Mouse (Mus musculus) forebrain, embryonic 12.5 days (tissue): ENCODE measurements at regions not wholly inside any gene's neighbourhood (a gene's known extent, or its start where the extent isn't known, plus 50 kb on each side); places are given as distances from the start of the nearest gene placed in this dataset.

ENCODE experiments used
- ATAC-seq: fragments of 200-750 bp; cut with Nextera tagmentation; 2 replicates; pipeline ENCODE4 v1.8.0; 2017; ENCODE audit warnings: moderate TSS enrichment; ENCODE audit not compliant: low FRiP score
- H3K27ac ChIP-seq: fragments of 300-500 bp; sonication (generic); 2 replicates; pipeline ENCODE4 v1.5.1; 2016; ENCODE audit warnings: mild to moderate bottlenecking
- H3K27me3 ChIP-seq: fragments of 300-500 bp; sonication (generic); 2 replicates; pipeline ENCODE4 v1.6.1; 2016; ENCODE audit warnings: mild to moderate bottlenecking
- H3K36me3 ChIP-seq: fragments of 300-500 bp; sonication (generic); replicated peaks from 2 replicates; pipeline ENCODE4 v1.6.1; 2016; ENCODE audit warnings: mild to moderate bottlenecking
- H3K4me1 ChIP-seq: fragments of 300-500 bp; sonication (generic); 2 replicates; pipeline ENCODE4 v1.6.1; 2016
- H3K4me2 ChIP-seq: fragments of 300-500 bp; sonication (generic); 2 replicates; pipeline ENCODE4 v1.6.1; 2016; ENCODE audit warnings: mild to moderate bottlenecking, moderate library complexity
- H3K4me3 ChIP-seq: fragments of 300-500 bp; sonication (generic); replicated peaks from 2 replicates; pipeline ENCODE4 v1.5.1; 2016; ENCODE audit warnings: mild to moderate bottlenecking
- H3K9ac ChIP-seq: fragments of 300-500 bp; sonication (generic); 2 replicates; pipeline ENCODE4 v1.6.1; 2016; ENCODE audit warnings: mild to moderate bottlenecking
- H3K9me3 ChIP-seq: fragments of 300-500 bp; sonication (generic); 2 replicates; pipeline ENCODE4 v1.6.1; 2016
- WGBS: fragments of 180-500 bp; shearing (Covaris S2); methylation state at CpG from one replicate; pipeline ENCODE4 v1.1.7; 2016; 5-methylcytosine and 5-hydroxymethylcytosine counted together

GRCm38 (mm10) chr7:119384670-119385241 is 74.3 kb downstream of the Gp2 start:
- no peak for ATAC-seq
- H3K9me3 ChIP-seq, result no peaks in the 10 kb centered on the region
- no peak overlapping the region for H3K27ac ChIP-seq
- H3K9ac ChIP-seq, result no peak overlapping the region
- H3K4me2 ChIP-seq, result no peak overlapping the region
- H3K4me3 ChIP-seq, result no peak overlapping the region
- no peaks in the 10 kb centered on the region for H3K27me3 ChIP-seq
- peaks cover 4% of the 10 kb centered on the region for H3K4me1 ChIP-seq
- WGBS, result 85% methylated on average over 7 of the region's 7 CpGs
- H3K36me3 ChIP-seq, result no peaks in the 10 kb centered on the region

GRCm38 (mm10) chr7:119379935-119380334 is 79.2 kb downstream of the Gp2 start:
- H3K9ac ChIP-seq, result no peak overlapping the region
- H3K4me2 ChIP-seq, result no peak overlapping the region
- H3K27me3 ChIP-seq, result no peaks in the 10 kb centered on the region
- ATAC-seq, result peak; percentile 61; the same call in 1 of the 2 replicates
- no peak overlapping the region for H3K4me3 ChIP-seq
- WGBS, result 42% methylated on average over 3 of the region's 3 CpGs
- no peak overlapping the region for H3K27ac ChIP-seq
- H3K36me3 ChIP-seq, result no peaks in the 10 kb centered on the region
- no peaks in the 10 kb centered on the region for H3K9me3 ChIP-seq
- peaks cover 8% of the 10 kb centered on the region for H3K4me1 ChIP-seq

GRCm38 (mm10) chr7:119364268-119364596 is 94.9 kb downstream of the Gp2 start:
- H3K4me3 ChIP-seq, result no peak overlapping the region
- no peaks in the 10 kb centered on the region for H3K9me3 ChIP-seq
- no peak; the same call in 1 of the 2 replicates for ATAC-seq
- WGBS, result 24% methylated on average over 1 of the region's 1 CpGs
- 0 out of 2 replicates have a peak overlapping the region, but pooled peaks have one; percentile 50 for H3K27ac ChIP-seq
- peaks cover 9% of the 10 kb centered on the region; the same call in 1 of the 2 replicates for H3K27me3 ChIP-seq
- no peak overlapping the region for H3K9ac ChIP-seq
- no peak overlapping the region for H3K4me2 ChIP-seq
- H3K36me3 ChIP-seq, result no peaks in the 10 kb centered on the region
- H3K4me1 ChIP-seq, result peaks cover 23% of the 10 kb centered on the region

GRCm38 (mm10) chr7:119363552-119364267 is 95.4 kb downstream of the Gp2 start:
- ATAC-seq, result peak; percentile 92
- Histone ChIP-seq H3K27ac (0 out of 2 replicates have a peak overlapping the region, but pooled peaks have one; percentile 50), H3K4me1 (peaks cover 23% of the 10 kb centered on the region), H3K9ac (no peak overlapping the region), H3K36me3 (no peaks in the 10 kb centered on the region), H3K4me2 (no peak overlapping the region), H3K9me3 (no peaks in the 10 kb centered on the region), H3K27me3 (peaks cover 9% of the 10 kb centered on the region; the same call in 1 of the 2 replicates), H3K4me3 (no peak overlapping the region)
- WGBS, result 22% methylated on average over 5 of the region's 5 CpGs

- Histone ChIP-seq H3K27me3 (peaks cover 5% of the 10 kb centered on the region; the same call in 1 of the 2 replicates), H3K9ac (no peak overlapping the region), H3K27ac (no peak overlapping the region), H3K4me2 (no peak overlapping the region), H3K4me3 (no peak overlapping the region), H3K4me1 (peaks cover 10% of the 10 kb centered on the region; the same call in 1 of the 2 replicates), H3K9me3 (no peaks in the 10 kb centered on the region), H3K36me3 (no peaks in the 10 kb centered on the region)
- peak; percentile 46; the same call in 1 of the 2 replicates for ATAC-seq
- WGBS, result 24% methylated on average over 3 of the region's 3 CpGs
Measured at GRCm38 (mm10) chr7:119357338-119357737, 101.7 kb downstream of the Gp2 start.

GRCm38 (mm10) chr7:119356251-119356650 is 102.8 kb downstream of the Gp2 start:
- H3K9ac ChIP-seq, result no peak overlapping the region
- no peak overlapping the region for H3K4me2 ChIP-seq
- H3K36me3 ChIP-seq, result no peaks in the 10 kb centered on the region
- no peak for ATAC-seq
- H3K4me3 ChIP-seq, result no peak overlapping the region
- no peak overlapping the region for H3K27ac ChIP-seq
- H3K9me3 ChIP-seq, result no peaks in the 10 kb centered on the region
- peaks cover 5% of the 10 kb centered on the region; the same call in 1 of the 2 replicates for H3K27me3 ChIP-seq
- H3K4me1 ChIP-seq, result peaks cover 10% of the 10 kb centered on the region; the same call in 1 of the 2 replicates

- H3K4me2 ChIP-seq, result no peak overlapping the region
- H3K4me1 ChIP-seq, result peaks cover 5% of the 10 kb centered on the region; the same call in 1 of the 2 replicates
- whole genome bisulfite sequencing, result 90% methylated on average over 12 of the region's 12 CpGs
- no peak overlapping the region for H3K27ac ChIP-seq
- H3K4me3 ChIP-seq, result no peak overlapping the region
- no peaks in the 10 kb centered on the region for H3K9me3 ChIP-seq
- no peak for ATAC-seq
- no peaks in the 10 kb centered on the region for H3K36me3 ChIP-seq
- no peaks in the 10 kb centered on the region for H3K27me3 ChIP-seq
- H3K9ac ChIP-seq, result no peak overlapping the region
Measured at GRCm38 (mm10) chr7:119352571-119352970, 106.5 kb downstream of the Gp2 start.

- no peak overlapping the region for H3K27ac ChIP-seq
- no peaks in the 10 kb centered on the region for H3K36me3 ChIP-seq
- H3K9ac ChIP-seq, result no peak overlapping the region
- WGBS, result 91% methylated on average over 1 of the region's 1 CpGs
- no peak overlapping the region for H3K4me3 ChIP-seq
- H3K4me2 ChIP-seq, result no peak overlapping the region
- no peak for ATAC-seq
- H3K27me3 ChIP-seq, result no peaks in the 10 kb centered on the region
- H3K9me3 ChIP-seq, result no peaks in the 10 kb centered on the region
- no peaks in the 10 kb centered on the region for H3K4me1 ChIP-seq
Measured at GRCm38 (mm10) chr7:119350641-119351040, 108.4 kb downstream of the Gp2 start.

GRCm38 (mm10) chr7:119343380-119343779 is 115.7 kb downstream of the Gp2 start:
- H3K9ac ChIP-seq, result no peak overlapping the region
- WGBS, result 89% methylated on average over 1 of the region's 1 CpGs
- H3K9me3 ChIP-seq, result no peaks in the 10 kb centered on the region

GRCm38 (mm10) chr7:119333102-119333501 is 126.0 kb downstream of the Gp2 start:
- no peak overlapping the region for H3K4me3 ChIP-seq
- no peak overlapping the region for H3K9ac ChIP-seq
- no peaks in the 10 kb centered on the region for H3K36me3 ChIP-seq
- H3K27me3 ChIP-seq, result peaks cover 40% of the 10 kb centered on the region
- no peak for ATAC-seq
- 79% methylated on average over 1 of the region's 1 CpGs for WGBS
- H3K4me1 ChIP-seq, result peaks cover 8% of the 10 kb centered on the region
- no peaks in the 10 kb centered on the region for H3K9me3 ChIP-seq
- no peak overlapping the region for H3K4me2 ChIP-seq
- no peak overlapping the region for H3K27ac ChIP-seq

More at GRCm38 (mm10) chr7:119343380-119343779, 115.7 kb downstream of the Gp2 start:
- Histone ChIP-seq H3K27ac (no peak overlapping the region), H3K4me3 (no peak overlapping the region), H3K36me3 (no peaks in the 10 kb centered on the region), H3K27me3 (no peaks in the 10 kb centered on the region), H3K4me2 (no peak overlapping the region), H3K4me1 (no peaks in the 10 kb centered on the region)
- no peak for ATAC-seq

- H3K27me3 ChIP-seq, result peaks cover 46% of the 10 kb centered on the region
- no peak overlapping the region for H3K9ac ChIP-seq
- ATAC-seq, result peak; percentile 70
- H3K4me1 ChIP-seq, result peaks cover 8% of the 10 kb centered on the region
- WGBS, result 3% methylated on average over 5 of the region's 5 CpGs
- H3K36me3 ChIP-seq, result no peaks in the 10 kb centered on the region
- no peaks in the 10 kb centered on the region for H3K9me3 ChIP-seq
- H3K4me2 ChIP-seq, result no peak overlapping the region
- no peak overlapping the region for H3K4me3 ChIP-seq
- H3K27ac ChIP-seq, result no peak overlapping the region
Measured at GRCm38 (mm10) chr7:119330460-119331109, 128.5 kb downstream of the Gp2 start.

- no peak for ATAC-seq
- Histone ChIP-seq H3K27me3 (no peaks in the 10 kb centered on the region), H3K27ac (no peak overlapping the region), H3K9ac (no peak overlapping the region), H3K4me1 (no peaks in the 10 kb centered on the region), H3K4me2 (no peak overlapping the region), H3K36me3 (no peaks in the 10 kb centered on the region), H3K4me3 (no peak overlapping the region), H3K9me3 (no peaks in the 10 kb centered on the region)
- 80% methylated on average over 3 of the region's 4 CpGs for WGBS
Measured at GRCm38 (mm10) chr7:119296307-119296706, 111.9 kb upstream of the Gpr139 start.
